Mouse (Mus musculus) neural tube, embryonic 12.5 days (tissue): ENCODE measurements around the gene Tob2. TPM values are rescaled to one million over a fixed set of nuclear protein-coding genes. Genes with fewer than 3 reads are reported as not detected.

Experiments used
- ATAC-seq: fragments of 200-750 bp; cut with Nextera tagmentation; 2 replicates; pipeline ENCODE4 v1.8.0; 2017; ENCODE audit warnings: low read depth, mild to moderate bottlenecking, moderate TSS enrichment, moderate library complexity; ENCODE audit not compliant: low FRiP score
- H3K27ac ChIP-seq: fragments of 300-500 bp; sonication (generic); 2 replicates; pipeline ENCODE4 v1.5.1; 2016
- H3K27me3 ChIP-seq: fragments of 300-500 bp; sonication (generic); replicated peaks from 2 replicates; pipeline ENCODE4 v1.6.1; 2016; ENCODE audit warnings: mild to moderate bottlenecking
- H3K36me3 ChIP-seq: fragments of 300-500 bp; sonication (generic); 2 replicates; pipeline ENCODE4 v1.6.1; 2016; ENCODE audit warnings: mild to moderate bottlenecking
- H3K4me1 ChIP-seq: fragments of 300-500 bp; sonication (generic); 2 replicates; pipeline ENCODE4 v1.6.1; 2016
- H3K4me2 ChIP-seq: fragments of 300-500 bp; sonication (generic); replicated peaks from 2 replicates; pipeline ENCODE4 v1.6.1; 2016; ENCODE audit warnings: mild to moderate bottlenecking
- H3K4me3 ChIP-seq: fragments of 300-500 bp; sonication (generic); 2 replicates; pipeline ENCODE4 v1.5.1; 2016
- H3K9ac ChIP-seq: fragments of 300-500 bp; sonication (generic); 2 replicates; pipeline ENCODE4 v1.6.1; 2016; ENCODE audit warnings: mild to moderate bottlenecking
- H3K9me3 ChIP-seq: fragments of 300-500 bp; sonication (generic); 2 replicates; pipeline ENCODE4 v1.6.1; 2016; ENCODE audit warnings: mild to moderate bottlenecking
- WGBS: fragments of 180-500 bp; shearing (Covaris S2); methylation state at CpG from one replicate; pipeline ENCODE4 v1.1.7; 2016; 5-methylcytosine and 5-hydroxymethylcytosine counted together
- polyA plus RNA-seq: library from polyadenylated mRNA; unstranded; fragments of >200 nt; fragmentation: Nextera tagmentation; extraction: Ambion mirVana; gene quantifications from 2 replicates; pipeline ENCODE4 v1.2.1, GENCODE M21; 2016

The Tob2 gene
- polyA plus RNA-seq, 1 experiment from 2014 or later, result 21.7 TPM

- no peak for ATAC-seq
- no peak overlapping the region for H3K4me3 ChIP-seq
- no peaks in the 10 kb centered on the region for H3K27me3 ChIP-seq
- no peak overlapping the region for H3K4me2 ChIP-seq
- H3K36me3 ChIP-seq, result peaks cover 34% of the 10 kb centered on the region
- no peaks in the 10 kb centered on the region for H3K4me1 ChIP-seq
- H3K9ac ChIP-seq, result 0 out of 2 replicates have a peak overlapping the region, but pooled peaks have one; percentile 17
- no peaks in the 10 kb centered on the region for H3K9me3 ChIP-seq
- 48% methylated on average over 4 of the region's 4 CpGs for WGBS
- H3K27ac ChIP-seq, result no peak overlapping the region
Measured at GRCm38 (mm10) chr15:81845724-81846123, 12.9 kb downstream of the Tob2 start.

- no peaks in the 10 kb centered on the region for H3K4me1 ChIP-seq
- no peaks in the 10 kb centered on the region for H3K27me3 ChIP-seq
- H3K4me2 ChIP-seq, result no peak overlapping the region
- H3K9me3 ChIP-seq, result no peaks in the 10 kb centered on the region
- no peak overlapping the region for H3K9ac ChIP-seq
- H3K36me3 ChIP-seq, result peaks cover 28% of the 10 kb centered on the region
- H3K27ac ChIP-seq, result no peak overlapping the region
- WGBS, result 77% methylated on average over 5 of the region's 5 CpGs
- no peak overlapping the region for H3K4me3 ChIP-seq
- no peak for ATAC-seq
Measured at GRCm38 (mm10) chr15:81845033-81845625, 13.5 kb downstream of the Tob2 start.

- 86% methylated on average over 7 of the region's 7 CpGs for WGBS
- H3K27me3 ChIP-seq, result no peaks in the 10 kb centered on the region
- H3K9ac ChIP-seq, result no peak overlapping the region
- H3K4me1 ChIP-seq, result no peaks in the 10 kb centered on the region
- H3K27ac ChIP-seq, result no peak overlapping the region
- no peak for ATAC-seq
- H3K36me3 ChIP-seq, result peaks cover 9% of the 10 kb centered on the region; the same call in 1 of the 2 replicates
- no peaks in the 10 kb centered on the region for H3K9me3 ChIP-seq
- no peak overlapping the region for H3K4me2 ChIP-seq
- no peak overlapping the region for H3K4me3 ChIP-seq
Measured at GRCm38 (mm10) chr15:81842275-81842674, 16.3 kb downstream of the Tob2 start.

- ATAC-seq, result no peak
- peaks cover 8% of the 10 kb centered on the region; the same call in 1 of the 2 replicates for H3K27me3 ChIP-seq
- WGBS, result 87% methylated on average over 7 of the region's 7 CpGs
Measured at GRCm38 (mm10) chr15:81840306-81840705, 18.3 kb downstream of the Tob2 start.

GRCm38 (mm10) chr15:81839634-81840033 lies 19.0 kb downstream of the Tob2 start:
- peaks cover 8% of the 10 kb centered on the region; the same call in 1 of the 2 replicates for H3K27me3 ChIP-seq

More at GRCm38 (mm10) chr15:81840306-81840705, 18.3 kb downstream of the Tob2 start:
- no peak overlapping the region for H3K4me2 ChIP-seq
- no peak overlapping the region for H3K27ac ChIP-seq
- H3K36me3 ChIP-seq, result no peaks in the 10 kb centered on the region
- H3K9me3 ChIP-seq, result no peaks in the 10 kb centered on the region
- H3K4me1 ChIP-seq, result peaks cover 8% of the 10 kb centered on the region; the same call in 1 of the 2 replicates
- no peak overlapping the region for H3K9ac ChIP-seq
- no peak overlapping the region for H3K4me3 ChIP-seq

GRCm38 (mm10) chr15:81838554-81839235 lies 19.9 kb downstream of the Tob2 start:
- 74% methylated on average over 14 of the region's 14 CpGs for WGBS
- H3K9me3 ChIP-seq, result no peaks in the 10 kb centered on the region
- ATAC-seq, result no peak
- no peak overlapping the region for H3K4me2 ChIP-seq
- H3K27me3 ChIP-seq, result peaks cover 8% of the 10 kb centered on the region; the same call in 1 of the 2 replicates
- H3K4me1 ChIP-seq, result peaks cover 8% of the 10 kb centered on the region; the same call in 1 of the 2 replicates
- no peaks in the 10 kb centered on the region for H3K36me3 ChIP-seq
- H3K9ac ChIP-seq, result no peak overlapping the region
- H3K4me3 ChIP-seq, result no peak overlapping the region
- H3K27ac ChIP-seq, result no peak overlapping the region

More at GRCm38 (mm10) chr15:81839634-81840033, 19.0 kb downstream of the Tob2 start:
- H3K9me3 ChIP-seq, result no peaks in the 10 kb centered on the region
- 73% methylated on average over 5 of the region's 5 CpGs for WGBS
- H3K9ac ChIP-seq, result no peak overlapping the region
- no peaks in the 10 kb centered on the region for H3K36me3 ChIP-seq
- ATAC-seq, result no peak
- no peak overlapping the region for H3K4me3 ChIP-seq
- no peak overlapping the region for H3K27ac ChIP-seq
- H3K4me2 ChIP-seq, result no peak overlapping the region
- peaks cover 8% of the 10 kb centered on the region; the same call in 1 of the 2 replicates for H3K4me1 ChIP-seq

- Histone ChIP-seq H3K9me3 (no peaks in the 10 kb centered on the region), H3K36me3 (no peaks in the 10 kb centered on the region), H3K4me3 (no peak overlapping the region), H3K4me1 (peaks cover 8% of the 10 kb centered on the region; the same call in 1 of the 2 replicates), H3K27me3 (peaks cover 8% of the 10 kb centered on the region; the same call in 1 of the 2 replicates), H3K4me2 (peak overlapping the region; percentile 56; the same call in 1 of the 2 replicates), H3K27ac (no peak overlapping the region), H3K9ac (no peak overlapping the region)
- 61% methylated on average over 7 of the region's 7 CpGs for WGBS
- no peak for ATAC-seq
Measured at GRCm38 (mm10) chr15:81836966-81837920, 21.4 kb downstream of the Tob2 start.

- H3K4me3 ChIP-seq, result peak overlapping the region; percentile 22; the same call in 1 of the 2 replicates
- H3K36me3 ChIP-seq, result no peaks in the 10 kb centered on the region
- H3K4me2 ChIP-seq, result peak overlapping the region; percentile 56
- H3K27me3 ChIP-seq, result peaks cover 8% of the 10 kb centered on the region; the same call in 1 of the 2 replicates
- WGBS, result 3% methylated on average over 33 of the region's 33 CpGs
- H3K9me3 ChIP-seq, result no peaks in the 10 kb centered on the region
- H3K4me1 ChIP-seq, result peaks cover 8% of the 10 kb centered on the region; the same call in 1 of the 2 replicates
- H3K27ac ChIP-seq, result peak overlapping the region; percentile 21; the same call in 1 of the 2 replicates
- peak overlapping the region; percentile 43 for H3K9ac ChIP-seq
- peak; percentile 62 for ATAC-seq
Measured at GRCm38 (mm10) chr15:81836124-81836821, 22.3 kb downstream of the Tob2 start.

- peak overlapping the region; percentile 43; the same call in 1 of the 2 replicates for H3K9ac ChIP-seq
- H3K36me3 ChIP-seq, result no peaks in the 10 kb centered on the region
- H3K9me3 ChIP-seq, result no peaks in the 10 kb centered on the region
- H3K27me3 ChIP-seq, result peaks cover 8% of the 10 kb centered on the region; the same call in 1 of the 2 replicates
- peaks cover 8% of the 10 kb centered on the region; the same call in 1 of the 2 replicates for H3K4me1 ChIP-seq
- H3K4me3 ChIP-seq, result no peak overlapping the region
- H3K27ac ChIP-seq, result no peak overlapping the region
- 61% methylated on average over 10 of the region's 10 CpGs for WGBS
- ATAC-seq, result no peak
- no peak overlapping the region for H3K4me2 ChIP-seq
Measured at GRCm38 (mm10) chr15:81835007-81835880, 23.4 kb downstream of the Tob2 start.

- Histone ChIP-seq H3K27me3 (peaks cover 8% of the 10 kb centered on the region; the same call in 1 of the 2 replicates), H3K9me3 (no peaks in the 10 kb centered on the region), H3K4me3 (no peak overlapping the region), H3K27ac (no peak overlapping the region), H3K4me2 (no peak overlapping the region), H3K9ac (no peak overlapping the region), H3K36me3 (no peaks in the 10 kb centered on the region), H3K4me1 (peaks cover 8% of the 10 kb centered on the region; the same call in 1 of the 2 replicates)
- WGBS, result 57% methylated on average over 3 of the region's 3 CpGs
- ATAC-seq, result no peak
Measured at GRCm38 (mm10) chr15:81834171-81834841, 24.3 kb downstream of the Tob2 start.
